Mouse (Mus musculus) embryonic facial prominence, embryonic 12.5 days (tissue): ENCODE results near the gene Bcar3. TPM values are rescaled to one million over a fixed set of nuclear protein-coding genes. Genes with fewer than 3 reads are reported as not detected.

Experiments used
- ATAC-seq: fragments of 200-750 bp; cut with Nextera tagmentation; 2 replicates; pipeline ENCODE4 v1.8.0; 2017; ENCODE audit not compliant: insufficient number of reproducible peaks, insufficient read depth, low FRiP score, low TSS enrichment
- H3K27ac ChIP-seq: fragments of 300-500 bp; sonication (generic); 2 replicates; pipeline ENCODE4 v1.5.1; 2016; ENCODE audit warnings: mild to moderate bottlenecking
- H3K27me3 ChIP-seq: fragments of 300-500 bp; sonication (generic); 2 replicates; pipeline ENCODE4 v1.6.1; 2016; ENCODE audit warnings: mild to moderate bottlenecking, moderate library complexity
- H3K36me3 ChIP-seq: fragments of 300-500 bp; sonication (generic); 2 replicates; pipeline ENCODE4 v1.6.1; 2016; ENCODE audit warnings: mild to moderate bottlenecking
- H3K4me1 ChIP-seq: fragments of 300-500 bp; sonication (generic); 2 replicates; pipeline ENCODE4 v1.6.1; 2016
- H3K4me2 ChIP-seq: fragments of 300-500 bp; sonication (generic); replicated peaks from 2 replicates; pipeline ENCODE4 v1.6.1; 2016; ENCODE audit warnings: mild to moderate bottlenecking, moderate library complexity
- H3K4me3 ChIP-seq: fragments of 300-500 bp; sonication (generic); 2 replicates; pipeline ENCODE4 v1.5.1; 2016; ENCODE audit warnings: mild to moderate bottlenecking
- H3K9ac ChIP-seq: fragments of 300-500 bp; sonication (generic); 2 replicates; pipeline ENCODE4 v1.6.1; 2016; ENCODE audit warnings: mild to moderate bottlenecking, moderate library complexity
- H3K9me3 ChIP-seq: fragments of 300-500 bp; sonication (generic); 2 replicates; pipeline ENCODE4 v1.6.1; 2016; ENCODE audit warnings: mild to moderate bottlenecking, moderate library complexity
- WGBS: fragments of 180-500 bp; shearing (Covaris S2); methylation state at CpG from one replicate; pipeline ENCODE4 v1.1.7; 2016; 5-methylcytosine and 5-hydroxymethylcytosine counted together
- microRNA counts: library from miRNA; unstranded; fragments of <30 nt; microRNA quantifications from one replicate; lab custom pipeline; 2017
- microRNA-seq: library from miRNA; unstranded; fragments of <30 nt; microRNA quantifications from one replicate; pipeline ENCODE4, GENCODE M21; 2017
- polyA plus RNA-seq: library from polyadenylated mRNA; unstranded; fragments of >200 nt; fragmentation: Nextera tagmentation; extraction: Ambion mirVana; gene quantifications from 2 replicates; pipeline ENCODE4 v1.2.1, GENCODE M21; 2016

Gene Bcar3
- polyA plus RNA-seq, 1 experiment from 2014 or later = 11.2 TPM

DNA sequence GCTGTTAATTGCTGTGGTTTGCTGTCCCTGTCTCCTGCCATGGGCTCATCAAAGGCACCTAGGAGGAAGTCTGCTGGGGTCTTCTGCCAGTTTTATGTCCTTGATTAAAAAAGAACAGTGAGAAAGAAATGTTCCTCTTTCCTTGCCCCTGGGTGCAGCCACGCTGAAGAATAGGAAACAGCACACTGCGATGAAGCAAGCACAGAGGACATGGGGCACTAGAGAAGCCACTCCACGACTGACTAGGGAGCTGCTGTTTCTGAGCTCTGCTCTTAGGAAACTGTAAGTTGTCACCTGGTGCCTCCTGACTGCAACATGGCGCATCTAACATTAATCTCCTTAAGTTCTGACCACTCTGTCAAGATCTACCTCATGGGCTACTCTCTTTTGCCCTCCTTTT lies 272.6 kb downstream of the Bcar3 start:
- Histone ChIP-seq H3K27ac (no peak overlapping the region), H3K4me1 (no peaks in the 10 kb centered on the region), H3K4me2 (no peak overlapping the region), H3K9me3 (no peaks in the 10 kb centered on the region), H3K27me3 (no peaks in the 10 kb centered on the region), H3K36me3 (peaks cover 12% of the 10 kb centered on the region), H3K9ac (no peak overlapping the region), H3K4me3 (no peak overlapping the region)
- no peak for ATAC-seq
- 65% methylated on average over 4 of the region's 4 CpGs for WGBS

DNA sequence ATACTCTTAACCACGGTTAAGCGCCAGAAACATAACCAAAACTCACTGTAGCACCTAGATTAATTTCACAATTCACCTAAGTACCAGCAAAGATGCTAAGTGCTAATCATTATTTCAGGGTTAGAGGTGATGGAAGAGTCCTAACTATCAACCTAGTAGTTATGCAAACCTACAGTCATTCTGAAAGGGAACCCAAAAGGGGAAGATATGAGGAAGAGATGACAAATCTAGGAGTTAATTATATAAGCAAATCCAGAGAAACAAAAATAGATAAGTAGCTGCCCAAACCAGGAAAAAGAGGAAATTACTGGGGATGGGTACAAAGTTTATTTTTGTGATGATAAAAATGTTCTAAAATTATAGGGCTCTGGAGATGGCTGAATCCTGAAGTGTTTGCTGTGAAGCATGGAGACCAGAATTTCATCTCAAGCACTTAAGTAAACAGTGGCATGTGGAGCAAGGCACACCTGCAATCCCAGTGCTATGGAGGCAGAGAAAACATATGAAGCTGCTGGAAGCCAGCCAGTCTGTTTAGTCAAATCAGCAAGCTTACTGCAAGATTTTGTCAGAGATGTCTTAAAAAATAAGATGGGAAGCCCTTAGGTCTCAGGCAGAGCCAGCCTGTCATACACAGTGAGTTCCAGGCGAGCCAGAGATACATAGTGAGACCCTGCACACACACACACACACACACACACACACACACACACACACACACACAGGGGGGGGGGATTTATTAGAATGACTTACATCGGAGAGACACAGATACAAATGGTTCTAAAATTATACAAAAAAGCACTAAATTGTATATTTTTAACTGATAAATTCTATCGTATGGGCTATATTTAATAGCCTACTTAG lies 279.7 kb downstream of the Bcar3 start:
- Histone ChIP-seq H3K27ac (no peak overlapping the region), H3K9me3 (no peaks in the 10 kb centered on the region), H3K9ac (no peak overlapping the region), H3K36me3 (no peaks in the 10 kb centered on the region), H3K4me3 (no peak overlapping the region), H3K4me2 (no peak overlapping the region), H3K4me1 (no peaks in the 10 kb centered on the region), H3K27me3 (no peaks in the 10 kb centered on the region)
- 94% methylated on average over 5 of the region's 5 CpGs for WGBS
- ATAC-seq = no peak

DNA sequence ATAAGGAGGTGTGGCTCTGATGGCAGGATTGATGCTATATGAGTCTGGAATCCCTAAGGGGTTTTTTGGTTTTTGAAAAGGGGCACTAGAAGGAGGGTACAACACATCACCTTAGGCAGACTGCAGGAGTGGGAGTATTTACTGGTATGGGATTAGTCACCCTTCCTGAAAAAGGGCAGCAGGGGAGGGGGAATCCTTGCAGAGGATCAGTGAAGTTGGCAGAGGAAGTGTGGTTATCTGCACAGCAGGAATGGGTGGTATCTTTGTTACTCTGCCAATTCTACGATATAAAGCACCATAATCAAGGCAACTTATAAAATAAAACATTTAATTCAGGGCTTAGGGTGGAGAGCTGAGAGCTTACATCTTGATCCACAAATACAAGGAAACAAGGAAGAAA lies 281.0 kb downstream of the Bcar3 start:
- no peak overlapping the region for H3K4me2 ChIP-seq
- H3K4me3 ChIP-seq = no peak overlapping the region
- 85% methylated on average over 1 of the region's 1 CpGs for WGBS
- ATAC-seq = no peak
- H3K27me3 ChIP-seq = no peaks in the 10 kb centered on the region
- H3K27ac ChIP-seq = no peak overlapping the region
- no peaks in the 10 kb centered on the region for H3K36me3 ChIP-seq
- H3K4me1 ChIP-seq = no peaks in the 10 kb centered on the region
- no peaks in the 10 kb centered on the region for H3K9me3 ChIP-seq
- no peak overlapping the region for H3K9ac ChIP-seq

DNA sequence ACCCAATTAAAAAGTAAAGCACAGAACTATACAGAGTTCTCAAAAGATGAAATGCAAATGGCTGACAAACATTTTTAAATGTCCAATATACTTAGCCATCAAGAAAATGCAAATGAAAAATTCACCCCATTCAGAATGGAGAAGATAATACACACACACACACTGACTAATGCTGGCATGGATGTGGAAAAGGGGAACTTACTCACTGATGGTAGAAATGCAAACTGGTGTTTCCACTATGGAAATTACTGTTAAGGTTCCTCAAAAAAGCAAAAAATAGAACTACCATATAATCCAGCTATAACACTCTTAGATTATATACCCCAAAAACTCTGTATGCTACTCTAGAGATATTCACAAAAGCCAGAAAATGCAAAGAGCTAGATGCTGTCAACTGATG lies 283.4 kb downstream of the Bcar3 start:
- no peaks in the 10 kb centered on the region for H3K4me1 ChIP-seq
- no peak overlapping the region for H3K27ac ChIP-seq
- H3K4me3 ChIP-seq = no peak overlapping the region
- no peak overlapping the region for H3K9ac ChIP-seq
- no peak overlapping the region for H3K4me2 ChIP-seq
- no peak for ATAC-seq
- no peaks in the 10 kb centered on the region for H3K36me3 ChIP-seq
- no peaks in the 10 kb centered on the region for H3K9me3 ChIP-seq
- no peaks in the 10 kb centered on the region for H3K27me3 ChIP-seq

MicroRNAs encoded within 50 kb of the gene (microRNA counts, 519-probe panel; counts per million panel counts)
- 460 counts per million, percentile 65 among the panel's probes with 10 or more counts for microRNA mmu-miR-760 (lab: Ali Mortazavi, UCI)

Small RNAs within 50 kb of the gene (microRNA-seq; reads per million reads assigned to microRNA genes)
- gene Mir760 (188 reads per million, percentile 61 among the genes with 10 or more reads in this experiment), gene Mir7657 (not detected)

Other genes with a start within 250 kb of the Bcar3 start
- 1.2 and 1.3 TPM in 2 replicates for gene Abca4, start 249.7 kb upstream of the Bcar3 start, polyA plus RNA-seq
- 58.1 and 61.5 TPM in 2 replicates for gene Gclm, start 48.6 kb upstream of the Bcar3 start, polyA plus RNA-seq
- gene Dnttip2, start 19.7 kb upstream of the Bcar3 start, polyA plus RNA-seq = 77.1 and 82.2 TPM in 2 replicates